Mouse (Mus musculus): ENCODE data around the gene Klhl29.

DNA sequence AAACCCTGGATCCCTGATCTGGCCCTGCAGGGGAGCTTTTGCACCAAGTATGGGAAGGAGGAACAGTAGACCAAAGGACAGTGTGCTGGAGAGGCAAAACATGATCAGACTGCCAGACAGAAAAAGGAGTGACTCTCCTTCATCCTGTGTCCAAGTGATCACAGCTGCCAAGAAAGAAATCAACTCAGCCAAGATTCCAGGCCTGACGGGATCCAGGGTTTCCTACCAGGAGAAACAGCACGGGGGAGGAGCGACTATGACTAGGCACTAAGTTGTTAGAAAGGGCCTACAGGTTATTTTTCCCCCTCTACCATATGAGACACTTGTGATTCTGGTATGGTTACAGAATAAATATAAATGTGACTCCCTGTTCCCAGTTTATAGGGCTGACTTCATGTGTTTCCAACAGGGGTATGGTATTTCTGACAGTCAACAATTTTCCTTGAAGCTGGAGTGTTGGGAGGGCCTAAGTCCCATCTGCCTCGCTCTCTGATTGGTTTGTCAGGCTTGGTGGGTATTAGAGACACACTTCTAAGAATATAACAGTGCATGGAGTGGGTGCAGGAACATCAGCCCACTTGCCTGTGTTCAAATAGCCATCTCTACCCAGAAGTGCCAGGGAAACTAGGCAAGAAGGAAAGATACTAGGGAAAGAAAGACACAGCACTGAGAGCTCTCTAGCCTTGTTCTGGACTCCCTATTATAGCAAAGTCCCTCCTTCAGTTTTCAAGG lies 102.0 kb downstream of the Klhl29 start:
- TF ChIP-seq CTCF (IDR thresholded peaks at IDR 0.05; ENCODE audit: extremely low read depth, insufficient read length, insufficient replicate concordance, low read depth, low read length) (no peak), POLR2A (IDR thresholded peaks at IDR 0.05; ENCODE audit: low read depth, low read length) (no peak)
